Mouse (Mus musculus) myocyte (in vitro differentiated cells): ENCODE data around the gene Rragb.

Source experiments
- E2F4 ChIP-seq: IDR thresholded peaks from one replicate; pipeline ENCODE4 v1.6.1; 2011; ENCODE audit warnings: mild to moderate bottlenecking, control low read depth, moderate library complexity; ENCODE audit not compliant: insufficient read depth
- MYOD1 ChIP-seq, 3 experiments: IDR thresholded peaks; one replicate each; pipeline ENCODE4 v1.6.1; 2011; ENCODE audit warnings: control low read depth in 2 of 3, low read depth in 2 of 3, mild to moderate bottlenecking in 2 of 3, moderate library complexity in 1 of 3; ENCODE audit not compliant: insufficient read length in 2 of 3, control insufficient read depth in 1 of 3
- POLR2A ChIP-seq: IDR thresholded peaks from one replicate; pipeline ENCODE4 v1.6.1; 2011; ENCODE audit warnings: low read depth, mild to moderate bottlenecking, control low read depth, moderate library complexity; ENCODE audit not compliant: insufficient read length
- USF1 ChIP-seq: IDR thresholded peaks from one replicate; pipeline ENCODE4 v1.6.1; 2011; ENCODE audit warnings: low read depth, mild to moderate bottlenecking, control low read depth, moderate library complexity

DNA sequence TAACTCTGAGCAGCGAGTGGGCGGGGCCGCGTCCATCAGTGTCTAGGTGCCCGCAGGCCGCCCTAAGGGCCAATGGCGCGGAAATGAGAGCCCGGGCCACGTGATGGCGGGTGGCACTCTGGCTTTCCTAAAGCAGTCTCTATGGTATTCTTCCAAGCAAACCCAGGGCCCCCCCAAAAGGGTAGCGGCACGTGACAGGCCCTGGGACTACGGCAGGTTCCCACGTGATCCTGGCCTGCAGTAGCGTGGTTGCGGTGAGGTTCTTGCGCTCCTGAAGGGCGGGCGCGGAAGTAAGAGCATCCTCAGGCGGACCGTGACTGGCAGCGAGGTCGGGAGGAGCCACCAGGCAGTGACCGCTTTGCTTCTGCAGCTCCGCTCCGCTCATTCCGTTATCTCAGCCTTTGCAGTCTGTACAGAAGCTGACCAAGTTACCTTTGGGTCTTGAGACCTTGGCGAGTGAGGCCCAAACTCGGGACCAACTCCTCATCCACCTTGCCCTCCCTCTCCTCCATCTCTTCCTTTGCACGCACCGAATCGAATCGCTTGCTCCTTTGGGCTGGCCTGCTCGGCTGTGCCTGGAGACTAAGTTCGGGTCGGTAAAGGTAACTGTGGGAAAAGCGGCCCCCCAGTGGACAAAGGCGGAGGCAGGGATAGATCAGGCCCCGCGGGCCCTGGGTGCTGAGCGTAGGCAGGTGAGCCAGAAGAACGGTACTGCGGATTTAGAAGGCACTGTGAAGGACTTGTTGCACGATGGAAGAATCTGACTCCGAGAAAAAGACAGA is at the start of gene Rragb:
- TF ChIP-seq POLR2A = no peak
- no peak for TF ChIP-seq E2F4
- no peak for TF ChIP-seq USF1
- TF ChIP-seq MYOD1 (IDR thresholded peaks at IDR 0.05; ENCODE audit: control insufficient read depth in 1 of 3, insufficient read length in 2 of 3, low read depth in 2 of 3) = no peak
